Mouse (Mus musculus): ENCODE data around the gene Nol7. TPM values are rescaled to one million over a fixed set of nuclear protein-coding genes. Genes with fewer than 3 reads are reported as not detected.

Nol7 gene
- polyA plus RNA-seq, 1 experiment from 2014 or later: 208 TPM

Other genes with a start within 250 kb of the Nol7 start
- gene Tbc1d7, start 226.9 kb upstream of the Nol7 start, polyA plus RNA-seq (2016; fragmentation: Nextera tagmentation; extraction: Ambion mirVana): 76.7 and 80.2 TPM in 2 replicates
- gene Gfod1, start 94.2 kb upstream of the Nol7 start, polyA plus RNA-seq (2016; fragmentation: Nextera tagmentation; extraction: Ambion mirVana): 1.0 and 1.6 TPM in 2 replicates
- gene Sirt5, start 32.9 kb upstream of the Nol7 start, polyA plus RNA-seq (2016; fragmentation: Nextera tagmentation; extraction: Ambion mirVana): 34.1 and 35.9 TPM in 2 replicates
- gene Ranbp9, start 82.9 kb downstream of the Nol7 start, polyA plus RNA-seq (2016; fragmentation: Nextera tagmentation; extraction: Ambion mirVana): 11.7 and 13.4 TPM in 2 replicates
- gene Mcur1, start 161.8 kb downstream of the Nol7 start, polyA plus RNA-seq (2016; fragmentation: Nextera tagmentation; extraction: Ambion mirVana): 10.5 and 12.9 TPM in 2 replicates
- 12.7 and 14.5 TPM in 2 replicates for gene Rnf182, start 217.3 kb downstream of the Nol7 start, polyA plus RNA-seq (2016; fragmentation: Nextera tagmentation; extraction: Ambion mirVana)

All from midbrain, embryonic 12.5 days (tissue).